Comparison of ENCODE assay signal across 23 mouse cellular contexts in genomic region chr7:25981167-25981566, GRCm38 (mm10).
DNase-seq lines count a peak whose midpoint lies in the region; ATAC-seq and TF ChIP-seq lines count a peak whose summit lies in the region.
"Had no signal": no experiment of that assay in that cellular context is flagged by ENCODE, and none has a peak within 500 bp of the region (broad histone marks: within the 10 kb centered on the region; RNA-seq: fewer than 3 reads in every experiment).

No protein-coding gene starts in this region.

- no peak for TF ChIP-seq CTCF in liver, postnatal 0 days (IDR thresholded peaks at IDR 0.05; ENCODE audit: low read depth)

- H3K4me3 ChIP-seq in liver, postnatal 0 days (ENCODE audit: low read depth, low read length), result no peak overlapping the region
- no peak overlapping the region for H3K4me3 ChIP-seq in liver, embryonic 11.5 days (ENCODE audit: low read depth, low read length)
- H3K4me3 ChIP-seq: embryonic facial prominence, embryonic 10.5 days; embryonic facial prominence, embryonic 12.5 days; forebrain, embryonic 13.5 days; forebrain, embryonic 15.5 days had no signal

- 60% methylated on average over 1 of the region's 1 CpGs for WGBS in liver, postnatal 0 days (ENCODE audit: insufficient replicate concordance)
- 84% methylated on average over 1 of the region's 1 CpGs for WGBS in liver, embryonic 11.5 days

- intact Hi-C loops in heart, postnatal 10 days (cut with DNase I), result no loop called here

- H3K4me1 ChIP-seq in liver, postnatal 0 days (ENCODE audit: insufficient read depth), result no peaks in the 10 kb centered on the region
- no peaks in the 10 kb centered on the region for H3K4me1 ChIP-seq in liver, embryonic 11.5 days (replicated peaks; ENCODE audit: control insufficient read depth, insufficient read depth, low read length)
- H3K4me1 ChIP-seq: embryonic facial prominence, embryonic 10.5 days; embryonic facial prominence, embryonic 12.5 days; forebrain, embryonic 13.5 days; forebrain, embryonic 15.5 days had no signal

- no peak for TF ChIP-seq EP300 in liver, postnatal 0 days (IDR thresholded peaks at IDR 0.05; ENCODE audit: low read depth)

- ATAC-seq in liver, postnatal 0 days, result peak; percentile 53; the same call in 1 of the 2 replicates
- ATAC-seq in liver, embryonic 11.5 days (replicated peaks; ENCODE audit: low FRiP score), result no peak
- ATAC-seq: CD4-positive, CD25-positive, alpha-beta regulatory T cell, adult 4 months; forebrain, embryonic 13.5 days; forebrain, embryonic 15.5 days; forebrain, postnatal 0 days; Patski had no signal

- no peak overlapping the region for H3K4me2 ChIP-seq in liver, postnatal 0 days (ENCODE audit: low read depth, low read length)
- no peak overlapping the region for H3K4me2 ChIP-seq in liver, embryonic 11.5 days
- H3K4me2 ChIP-seq: embryonic facial prominence, embryonic 12.5 days; forebrain, embryonic 13.5 days; forebrain, embryonic 15.5 days had no signal

- H3K27ac ChIP-seq in liver, postnatal 0 days (ENCODE audit: low read depth), result no peak overlapping the region
- H3K27ac ChIP-seq in liver, embryonic 11.5 days (ENCODE audit: low read depth, low read length), result no peak overlapping the region
- H3K27ac ChIP-seq: embryonic facial prominence, embryonic 10.5 days; embryonic facial prominence, embryonic 12.5 days; forebrain, embryonic 13.5 days; forebrain, embryonic 15.5 days had no signal

- H3K27me3 ChIP-seq in liver, postnatal 0 days (ENCODE audit: insufficient read depth, low read length), result no peaks in the 10 kb centered on the region
- no peaks in the 10 kb centered on the region for H3K27me3 ChIP-seq in liver, embryonic 11.5 days (replicated peaks; ENCODE audit: control insufficient read depth, insufficient read depth, low read length)
- H3K27me3 ChIP-seq: embryonic facial prominence, embryonic 12.5 days; forebrain, embryonic 13.5 days; forebrain, embryonic 15.5 days; Patski had no signal

- H3K9ac ChIP-seq in liver, postnatal 0 days (replicated peaks), result no peak overlapping the region
- H3K9ac ChIP-seq in liver, embryonic 11.5 days (ENCODE audit: low read depth, low read length), result no peak overlapping the region
- H3K9ac ChIP-seq: embryonic facial prominence, embryonic 12.5 days; forebrain, embryonic 13.5 days; forebrain, embryonic 15.5 days; forebrain, postnatal 0 days had no signal

- H3K36me3 ChIP-seq in liver, postnatal 0 days (replicated peaks; ENCODE audit: insufficient read depth, low read length), result no peaks in the 10 kb centered on the region
- H3K36me3 ChIP-seq in liver, embryonic 11.5 days (ENCODE audit: control insufficient read depth, insufficient read depth, low read length), result no peaks in the 10 kb centered on the region
- H3K36me3 ChIP-seq: embryonic facial prominence, embryonic 10.5 days; embryonic facial prominence, embryonic 12.5 days; forebrain, embryonic 15.5 days; G1E had no signal

- peak; percentile 46 for DNase-seq in heart, adult 11 months
- no peak for DNase-seq in heart, postnatal 10 days
- DNase-seq in kidney, adult 9 months, result peak; percentile 81
- no peak for DNase-seq in kidney, adult 11 months
- no peak for DNase-seq in liver, postnatal 0 days
- no peak for DNase-seq in liver, embryonic 11.5 days (ENCODE audit: low spot score)
- DNase-seq: adrenal gland, adult 2 months; adrenal gland, postnatal 10 days; adrenal gland, postnatal 25 days; B cell, adult 2 months; cerebellum, adult 11-12 months; cerebellum, adult 2 months; cerebellum, adult 9-10 months; cerebellum, postnatal 10 days; cerebellum, postnatal 25 days; forebrain, postnatal 0 days had no signal

- H3K9me3 ChIP-seq in liver, postnatal 0 days (ENCODE audit: low read length), result no peaks in the 10 kb centered on the region; the same call in 1 of the 2 replicates
- H3K9me3 ChIP-seq in liver, embryonic 11.5 days (ENCODE audit: control insufficient read depth, low read length), result no peaks in the 10 kb centered on the region
- H3K9me3 ChIP-seq: embryonic facial prominence, embryonic 12.5 days; G1E had no signal

Comparison
In these comparisons a context has a peak if more than half of its experiments do, and no peak if none do; other contexts are left out.
1. DNase-seq: peak in heart, adult 11 months (single experiment) and kidney, adult 9 months (single experiment); none in heart, postnatal 10 days (0 of 2), kidney, adult 11 months (single experiment), liver, postnatal 0 days (single experiment) and liver, embryonic 11.5 days (single experiment).